Mouse (Mus musculus) liver, embryonic 14 days (tissue): Measurements from ENCODE around the gene Olfr556. TPM values are rescaled to one million over a fixed set of nuclear protein-coding genes. Genes with fewer than 3 reads are reported as not detected.

Experiments used
- polyA plus RNA-seq: library from polyadenylated mRNA; depleted of rRNA; stranded (reverse); fragments of >200 nt; gene quantifications from 2 replicates; pipeline ENCODE4 v1.2.3, GENCODE M21; 2012; rRNA removed

The Olfr556 gene
- not detected in 2 replicates for polyA plus RNA-seq

GRCm38 (mm10) chr7:102664599-102664998 is at the start of gene Olfr556:
Gene Olfr556, plus strand, starts transcription at chr7:102664899.

GRCm38 (mm10) chr7:102618118-102618517 is 46.6 kb upstream of the Olfr556 start, which contains the start of gene Olfr553:
Gene Olfr553, minus strand, starts transcription at chr7:102618218.

GRCm38 (mm10) chr7:102638132-102638531 is 26.6 kb upstream of the Olfr556 start, which contains the start of gene Olfr554:
Gene Olfr554, plus strand, starts transcription at chr7:102638432.

GRCm38 (mm10) chr7:102658523-102658922 is 6.2 kb upstream of the Olfr556 start, which contains the start of gene Olfr555:
Gene Olfr555, plus strand, starts transcription at chr7:102658823.

GRCm38 (mm10) chr7:102686944-102687501 is 22.3 kb downstream of the Olfr556 start, which contains the start of gene Trim68:
Gene Trim68, minus strand, starts transcription at chr7:102687327.

GRCm38 (mm10) chr7:102695358-102696125 is 30.8 kb downstream of the Olfr556 start, which contains the start of gene Olfr557:
Gene Olfr557, plus strand, starts transcription at chr7:102695910.

GRCm38 (mm10) chr7:102701915-102702314 is 37.2 kb downstream of the Olfr556 start, which contains the start of gene Olfr558:
Gene Olfr558, plus strand, starts transcription at chr7:102702215.

GRCm38 (mm10) chr7:102718970-102719369 is 54.3 kb downstream of the Olfr556 start, which contains the start of gene Olfr33:
Gene Olfr33, minus strand, starts transcription at chr7:102719070.

Other genes with a start within 250 kb of the Olfr556 start
- 127 and 130 TPM in 2 replicates for gene Rrm1, start 223.2 kb upstream of the Olfr556 start, polyA plus RNA-seq
- gene Olfr543, start 183.2 kb upstream of the Olfr556 start, polyA plus RNA-seq, result not detected in 2 replicates
- not detected in 2 replicates for gene Olfr544, start 176.6 kb upstream of the Olfr556 start, polyA plus RNA-seq
- gene Olfr545, start 165.3 kb upstream of the Olfr556 start, polyA plus RNA-seq, result not detected in 2 replicates
- not detected in 2 replicates for gene Olfr547, start 130.2 kb upstream of the Olfr556 start, polyA plus RNA-seq
- gene Olfr548-ps1, start 124.0 kb upstream of the Olfr556 start, polyA plus RNA-seq, result not detected in 2 replicates
- gene Olfr549, start 115.0 kb upstream of the Olfr556 start, polyA plus RNA-seq, result not detected in 2 replicates
- 3.5 and 4.1 TPM in 2 replicates for gene Trim21, start 99.4 kb upstream of the Olfr556 start, polyA plus RNA-seq
- gene Olfr550, start 93.5 kb upstream of the Olfr556 start, polyA plus RNA-seq, result not detected in 2 replicates
- gene Olfr551, start 73.0 kb upstream of the Olfr556 start, polyA plus RNA-seq, result not detected in 2 replicates
- gene Olfr552, start 67.1 kb upstream of the Olfr556 start, polyA plus RNA-seq, result not detected in 2 replicates
- gene Olfr553, start 46.7 kb upstream of the Olfr556 start, polyA plus RNA-seq, result not detected in 2 replicates
- not detected in 2 replicates for gene Olfr554, start 26.5 kb upstream of the Olfr556 start, polyA plus RNA-seq
- gene Olfr555, start 6.1 kb upstream of the Olfr556 start, polyA plus RNA-seq, result not detected in 2 replicates
- gene Trim68, start 22.4 kb downstream of the Olfr556 start, polyA plus RNA-seq, result 2.0 and 2.5 TPM in 2 replicates
- gene Olfr557, start 31.0 kb downstream of the Olfr556 start, polyA plus RNA-seq, result not detected in 2 replicates
- gene Olfr558, start 37.3 kb downstream of the Olfr556 start, polyA plus RNA-seq, result not detected in 2 replicates
- not detected in 2 replicates for gene Olfr33, start 54.2 kb downstream of the Olfr556 start, polyA plus RNA-seq
- gene Olfr559, start 62.6 kb downstream of the Olfr556 start, polyA plus RNA-seq, result not detected in 2 replicates
- not detected in 2 replicates for gene Olfr560, start 94.5 kb downstream of the Olfr556 start, polyA plus RNA-seq
- 0.01 and 0.15 TPM in 2 replicates for gene Olfr78, start 94.6 kb downstream of the Olfr556 start, polyA plus RNA-seq
- 0.05 TPM in 1 of 2 replicates, not detected in the other for gene Olfr561, start 106.3 kb downstream of the Olfr556 start, polyA plus RNA-seq
- gene Olfr564, start 138.6 kb downstream of the Olfr556 start, polyA plus RNA-seq, result not detected in 2 replicates
- gene Olfr566, start 193.9 kb downstream of the Olfr556 start, polyA plus RNA-seq, result not detected in 2 replicates
- not detected in 2 replicates for gene Olfr568, start 212.2 kb downstream of the Olfr556 start, polyA plus RNA-seq
- gene Olfr569, start 226.0 kb downstream of the Olfr556 start, polyA plus RNA-seq, result not detected in 2 replicates
- not detected in 2 replicates for gene Olfr570, start 229.7 kb downstream of the Olfr556 start, polyA plus RNA-seq